Mouse (Mus musculus): Measurements from ENCODE around the gene Omt2a. TPM values are rescaled to one million over a fixed set of nuclear protein-coding genes. Genes with fewer than 3 reads are reported as not detected.
"Not testable (repeated sequence)": the region's sequence is repeated elsewhere in the genome, so short reads cannot be mapped to it uniquely, and the experiment has no call there.

Omt2a gene
- total RNA-seq, 2 experiments from 2014 or later, result not detected

DNA sequence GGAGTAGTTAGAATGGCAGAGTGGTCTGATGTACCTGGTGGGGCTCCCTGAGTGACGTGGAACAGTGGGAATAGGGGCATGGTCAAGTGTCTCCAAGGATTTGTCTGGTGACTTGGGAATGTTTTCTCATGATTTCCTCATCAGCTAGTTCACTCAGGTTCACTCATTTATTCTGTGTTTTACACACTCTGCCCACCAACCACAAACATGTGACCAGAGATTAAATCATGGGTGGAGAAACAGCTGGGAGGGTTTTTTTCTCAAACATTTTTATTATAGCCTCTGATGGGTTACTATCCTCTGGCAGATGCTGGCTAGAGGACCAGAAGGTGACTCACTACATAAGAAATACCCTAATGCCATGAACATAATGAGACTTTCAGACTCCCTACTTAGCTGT lies 16.4 kb downstream of the Omt2a start:
- no peak for DNase-seq (ENCODE audit: low spot score in 2 of 2)

GRCm38 (mm10) chr9:78296089-78296488 lies 18.5 kb downstream of the Omt2a start:
- DNase-seq (ENCODE audit: low spot score in 2 of 2), result peak; percentile 30 to 53

GRCm38 (mm10) chr9:78294781-78295180 lies 19.8 kb downstream of the Omt2a start:
- not testable (repeated sequence) for DNase-seq (ENCODE audit: low spot score in 2 of 2)

DNA sequence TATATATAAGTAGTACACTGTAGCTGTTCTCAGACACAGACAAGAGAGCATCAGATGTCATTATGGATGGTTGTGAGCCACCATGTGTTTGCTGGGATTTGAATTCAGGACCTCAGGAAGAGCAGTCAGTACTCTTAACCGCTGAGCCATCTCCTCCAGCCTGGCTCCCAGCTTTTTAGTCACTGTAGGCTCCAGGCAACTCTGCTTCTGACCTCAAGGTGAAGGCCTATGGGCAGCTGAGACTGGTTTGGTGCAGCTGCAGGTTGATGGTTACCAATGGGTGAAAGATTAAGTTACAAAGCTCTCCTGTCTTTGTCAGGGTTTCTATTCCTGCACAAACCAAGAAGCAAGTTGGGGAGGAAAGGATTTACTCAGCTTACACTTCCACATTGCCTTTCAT lies 20.9 kb downstream of the Omt2a start:
- not testable (repeated sequence) for DNase-seq (ENCODE audit: low spot score in 2 of 2)

DNA sequence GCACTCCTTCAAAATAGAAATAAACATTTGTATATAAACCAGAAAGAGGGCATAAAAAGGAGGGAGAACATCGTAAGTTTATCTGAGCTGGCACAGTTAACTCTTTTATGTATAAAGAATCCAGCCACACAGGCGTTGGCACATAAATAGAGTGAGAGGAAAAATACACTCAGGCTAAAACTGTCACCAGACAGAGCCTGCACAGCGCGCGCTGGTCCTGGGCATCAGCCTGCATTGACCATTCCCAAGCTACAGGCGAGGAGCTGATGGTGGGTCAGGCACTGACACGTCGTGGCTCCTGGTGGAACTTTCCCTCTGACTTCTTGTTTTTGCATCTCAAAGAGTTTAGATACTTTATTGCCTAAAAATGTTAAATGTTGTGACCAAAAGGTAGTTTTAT lies 22.1 kb downstream of the Omt2a start:
- DNase-seq (ENCODE audit: low spot score in 2 of 2), result not testable (repeated sequence)

DNA sequence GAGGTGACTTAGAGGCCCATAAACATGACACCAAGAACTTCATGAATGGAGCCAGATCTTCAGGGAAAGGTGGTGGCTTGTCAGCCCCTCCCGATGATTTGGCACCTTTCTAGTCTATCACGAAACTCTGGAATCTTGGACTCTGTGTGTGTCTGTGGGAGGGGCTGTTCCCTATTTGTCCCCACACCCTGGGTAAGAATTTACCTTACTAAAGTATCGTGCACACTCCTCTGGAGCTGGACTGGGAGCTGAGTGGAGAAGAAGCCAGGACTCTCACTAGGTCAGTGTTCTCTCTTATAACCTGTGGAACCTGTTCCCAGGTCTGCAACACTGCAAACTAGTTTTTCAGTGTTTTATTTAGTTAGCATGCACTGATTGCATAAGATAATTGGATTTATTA lies 24.9 kb downstream of the Omt2a start, which contains the start of gene Gm10639:
TSS of gene Gm10639 (plus strand) at position 201 of the 400 bp plus-strand sequence.
- DNase-seq (ENCODE audit: low spot score in 2 of 2), result not testable (repeated sequence)

DNA sequence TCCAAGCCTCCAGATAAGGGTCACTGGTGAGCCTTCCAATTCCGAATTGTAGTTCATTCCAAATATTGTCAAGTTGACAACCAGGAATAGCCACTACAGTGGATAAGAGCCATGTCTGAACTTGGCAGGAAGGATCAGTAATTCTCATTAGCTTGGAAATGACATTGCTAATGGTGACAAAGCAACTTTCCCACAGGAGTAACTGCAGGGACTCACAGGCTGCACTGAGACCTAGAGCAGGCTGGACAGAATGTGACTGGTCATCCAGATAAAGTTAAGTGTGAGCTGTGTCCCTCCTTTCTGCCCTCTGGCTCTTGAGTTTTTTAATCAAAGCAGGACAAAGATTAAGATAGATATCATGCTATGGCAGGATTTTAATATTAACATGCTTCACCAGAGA lies 25.5 kb downstream of the Omt2a start:
- DNase-seq (ENCODE audit: low spot score in 2 of 2), result not testable (repeated sequence)

DNA sequence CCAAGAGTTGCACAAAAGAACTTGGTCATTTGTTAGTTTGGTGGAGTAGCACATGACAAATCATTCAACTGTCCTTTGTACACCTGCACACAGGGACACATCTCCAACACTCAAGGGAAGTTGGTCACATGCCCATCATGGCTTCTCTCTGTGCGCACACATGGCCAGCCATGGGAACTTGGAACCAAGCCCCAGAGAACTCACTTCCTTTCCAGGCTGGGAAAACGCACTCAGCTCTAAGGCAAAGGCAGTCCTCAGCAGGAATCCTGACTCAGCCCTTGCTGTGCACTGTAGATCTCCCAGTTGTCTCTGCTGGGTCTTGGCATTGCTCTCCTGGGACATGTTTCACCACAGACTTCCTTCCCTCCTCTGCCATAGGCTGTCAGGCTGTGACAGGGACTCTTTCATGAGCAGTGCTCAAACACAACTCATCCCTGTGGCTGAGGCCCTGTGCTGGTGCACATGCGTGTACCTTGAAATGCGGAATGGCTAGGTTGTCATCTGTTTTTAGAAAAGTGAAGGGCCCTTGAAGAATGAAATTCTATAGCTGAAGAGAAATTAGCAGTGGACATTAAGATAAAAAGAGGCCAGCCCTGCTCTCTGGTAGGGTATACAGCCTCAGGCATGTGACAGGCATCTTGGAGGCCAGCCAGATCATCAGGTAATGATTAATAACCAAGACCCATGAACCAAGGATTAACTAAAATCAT lies 32.4 kb downstream of the Omt2a start:
- not testable (repeated sequence) for DNase-seq (ENCODE audit: low spot score in 2 of 2)

GRCm38 (mm10) chr9:78270945-78271344 lies 43.7 kb downstream of the Omt2a start:
- not testable (repeated sequence) for DNase-seq (ENCODE audit: low spot score in 2 of 2)

Other genes with a start within 250 kb of the Omt2a start
- gene Fbxo9, start 205.7 kb downstream of the Omt2a start, total RNA-seq (2021), result 100 to 1,000 TPM; 105 to 115 TPM
- gene Ick, start 205.6 kb downstream of the Omt2a start, total RNA-seq (2021), result 10 to 100 TPM; 29.7 to 35.4 TPM
- gene Gsta4, start 132.0 kb downstream of the Omt2a start, total RNA-seq (2021), result 10 to 100 TPM; 33.9 to 39.5 TPM
- gene Gsta1, start 84.1 kb downstream of the Omt2a start, total RNA-seq (2021), result not detected
- not detected for gene Gm3776, start 57.7 kb downstream of the Omt2a start, total RNA-seq (2021)
- gene Gm10639, start 24.9 kb downstream of the Omt2a start, total RNA-seq (2021), result not detected
- not detected for gene Omt2b, start 12.8 kb upstream of the Omt2a start, total RNA-seq (2021)
- not detected for gene Gsta2, start 41.0 kb upstream of the Omt2a start, total RNA-seq (2021)
- not detected for gene Dppa5a, start 53.4 kb upstream of the Omt2a start, total RNA-seq (2021)
- gene Ooep, start 63.9 kb upstream of the Omt2a start, total RNA-seq (2021), result under 1 TPM; 0.16 to 0.71 TPM
- under 1 TPM in 1 of 2 experiments, not detected in 1; 0.16 TPM for gene Ddx43, start 81.0 kb upstream of the Omt2a start, total RNA-seq (2021)
- gene Cgas, start 128.4 kb upstream of the Omt2a start, total RNA-seq (2021), result under 1 TPM; 0.94 to 0.96 TPM
- gene Mto1, start 133.4 kb upstream of the Omt2a start, total RNA-seq (2021), result 10 to 100 TPM; 20.4 to 22.9 TPM
- 1 to 10 TPM; 1.4 to 1.5 TPM for gene Gm17324, start 134.0 kb upstream of the Omt2a start, total RNA-seq (2021)
- 1,000 to 10,000 TPM; 4,076 to 4,543 TPM for gene Eef1a1, start 174.4 kb upstream of the Omt2a start, total RNA-seq (2021)